Mouse (Mus musculus): ENCODE results near the gene Gm28171. TPM values are rescaled to one million over a fixed set of nuclear protein-coding genes. Genes with fewer than 3 reads are reported as not detected.
"Not testable (repeated sequence)": the region's sequence is repeated elsewhere in the genome, so short reads cannot be mapped to it uniquely, and the experiment has no call there.

The Gm28171 gene
- not detected in 2 replicates for total RNA-seq (2017)

- ATAC-seq (replicated peaks in 1 of 2; ENCODE audit: insufficient read depth in 1 of 2, low FRiP score in 2 of 2, low TSS enrichment in 1 of 2, low read depth in 1 of 2, poor library complexity in 2 of 2, severe bottlenecking in 2 of 2) = not testable (repeated sequence)
Measured at GRCm38 (mm10) chrY:5793095-5793494, at the start of gene Gm28171. Gene Gm28171 (plus strand): TSS chrY:5793395.

Other genes with a start within 250 kb of the Gm28171 start
- gene Gm21854, start 136.4 kb upstream of the Gm28171 start, total RNA-seq (2017) = not detected in 2 replicates
- gene Gm20914, start 67.4 kb upstream of the Gm28171 start, total RNA-seq (2017) = not detected in 2 replicates
- gene Gm21778, start 149.1 kb downstream of the Gm28171 start, total RNA-seq (2017) = not detected in 2 replicates